Mouse (Mus musculus) cerebellum, postnatal 14 days (tissue): ENCODE data around the gene Slc25a29.
"Not testable (repeated sequence)": the region's sequence is repeated elsewhere in the genome, so short reads cannot be mapped to it uniquely, and the experiment has no call there.

ENCODE experiments used
- DNase-seq, 2 experiments: peaks; one replicate each; pipeline ENCODE4 v3.0.0; 2021; ENCODE audit warnings: mixed read lengths in 2 of 2

Gene Slc25a29

DNA sequence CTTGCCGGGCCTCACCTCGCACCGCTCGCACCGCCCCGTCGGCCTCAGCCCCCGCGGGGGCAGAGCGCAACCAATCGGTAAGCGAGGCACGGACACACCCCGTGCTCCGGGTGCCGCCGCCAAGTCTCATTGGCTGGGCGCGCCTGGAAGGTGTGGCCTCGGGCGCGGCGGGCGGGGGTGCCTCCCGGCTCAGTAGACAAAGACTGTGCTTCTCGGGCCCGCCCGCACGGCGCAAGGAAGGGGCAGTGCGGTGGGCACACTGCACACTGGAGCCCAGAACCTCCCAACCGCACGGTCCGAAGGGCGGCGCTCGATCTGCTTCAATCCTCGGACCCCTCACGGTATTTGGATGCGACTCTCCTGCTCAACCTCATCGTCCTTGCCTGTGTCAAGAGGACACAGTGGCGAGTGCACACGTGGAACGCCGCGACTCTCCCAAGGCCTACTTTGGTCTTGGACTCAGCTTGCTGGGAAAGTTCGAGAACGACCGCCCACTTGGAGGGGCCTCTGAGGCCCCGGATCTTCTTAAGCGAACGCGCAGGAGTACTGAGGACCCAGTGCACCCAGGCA, at the start of gene Slc25a29, which contains the start of gene Slc25a47:
TSS of gene Slc25a29 (minus strand) at position 44 of the 570 bp plus-strand sequence.
TSS of gene Slc25a47 (plus strand) at position 207 of the 570 bp plus-strand sequence.
- DNase-seq, result peak; percentile 98

DNA sequence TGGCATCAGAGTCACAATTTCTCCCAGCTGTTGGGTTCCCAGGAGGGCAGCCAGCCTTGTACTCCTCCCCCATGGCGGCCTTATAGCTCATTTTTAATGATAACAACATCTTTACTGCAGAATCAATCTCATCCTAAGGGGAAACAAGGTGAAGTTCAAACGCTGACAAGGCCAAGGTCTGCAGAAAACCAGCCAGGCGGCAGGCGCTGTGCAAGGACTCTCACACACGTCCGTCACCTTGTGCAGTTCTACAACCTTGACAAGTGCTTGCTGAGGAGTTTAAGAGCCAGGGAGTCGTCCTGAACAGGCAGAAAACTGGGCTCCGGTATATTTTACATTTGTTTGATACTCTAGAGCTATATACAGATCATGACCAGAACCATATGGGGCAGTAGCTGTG, 47.1 kb upstream of the Slc25a29 start:
- no peak for DNase-seq

DNA sequence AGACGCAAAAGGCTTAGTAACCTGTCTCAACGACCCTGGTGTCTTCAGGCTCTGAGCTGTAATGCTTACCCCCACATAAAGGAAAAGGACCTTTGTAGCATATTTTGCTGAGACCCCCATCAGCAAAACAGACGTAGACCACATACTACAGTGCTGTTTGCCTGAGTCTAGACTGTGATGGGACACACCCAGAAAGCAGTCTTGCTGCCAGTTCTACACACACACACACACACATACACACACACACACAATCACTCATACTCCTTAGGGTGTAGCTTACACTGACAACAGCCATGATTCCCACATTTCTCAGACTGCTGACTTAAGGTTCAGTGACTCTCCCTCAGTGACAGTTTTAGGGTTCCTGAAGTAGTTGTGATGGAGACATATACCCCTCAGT, 45.5 kb upstream of the Slc25a29 start:
- DNase-seq, result no peak

DNA sequence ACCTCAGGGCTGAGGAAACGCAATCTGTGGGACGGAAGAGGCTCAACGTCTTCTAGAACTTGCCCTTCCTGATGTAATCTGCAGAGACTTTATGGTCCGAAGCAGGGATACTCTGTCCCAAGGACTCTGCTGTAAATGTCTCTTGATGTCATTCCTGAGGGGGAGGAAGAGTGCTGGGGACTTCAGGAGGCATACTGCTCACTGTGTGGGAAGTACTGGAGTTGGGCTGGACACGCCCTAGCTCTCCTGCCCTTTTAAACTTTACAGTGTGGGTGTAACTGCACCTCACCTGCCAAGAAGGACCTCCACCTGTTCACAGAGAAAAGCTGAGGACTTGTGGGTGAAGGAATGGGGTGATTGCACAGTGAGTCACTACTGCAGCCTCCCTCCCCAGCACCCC, 44.9 kb upstream of the Slc25a29 start:
- no peak for DNase-seq

DNA sequence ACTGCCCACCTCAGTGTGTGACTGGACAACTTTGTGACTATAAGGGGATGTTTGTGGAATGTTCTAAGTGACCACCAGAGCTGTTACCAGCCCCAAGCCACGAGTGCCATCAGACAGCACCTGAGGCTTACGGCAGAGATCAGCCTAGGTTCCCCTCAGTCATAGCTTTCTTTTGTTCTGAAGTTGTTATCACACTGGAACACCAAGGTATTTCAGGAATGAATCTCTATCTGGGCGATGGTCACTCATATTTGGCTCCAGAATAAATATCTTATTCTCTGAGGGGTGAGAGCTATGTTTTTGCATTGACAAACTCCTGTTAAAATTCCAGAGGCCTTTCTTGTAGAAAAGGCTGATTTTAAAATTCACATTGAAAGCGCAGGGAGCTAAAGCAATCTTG, 43.5 kb upstream of the Slc25a29 start:
- DNase-seq, result no peak

DNA sequence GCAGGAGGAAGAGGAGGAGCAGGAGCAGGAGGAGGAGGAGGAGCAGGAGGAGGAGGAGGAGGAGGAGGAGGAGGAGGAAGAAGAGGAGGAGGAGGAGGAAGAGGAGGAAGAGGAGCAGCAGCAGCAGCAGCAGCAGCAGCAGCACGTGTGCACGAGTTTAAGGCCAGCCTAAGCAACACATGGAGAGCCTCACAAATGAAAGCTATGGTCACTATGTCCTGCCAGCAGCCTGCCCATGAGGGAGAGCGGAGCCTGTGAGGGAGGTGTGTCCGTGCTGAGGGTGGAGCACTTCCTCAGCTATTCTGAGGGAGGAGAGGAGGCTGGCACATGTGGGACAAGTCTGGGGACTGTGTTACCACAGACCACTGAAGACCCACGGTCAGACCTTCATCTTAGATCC, 37.4 kb upstream of the Slc25a29 start:
- DNase-seq, result no peak

DNA sequence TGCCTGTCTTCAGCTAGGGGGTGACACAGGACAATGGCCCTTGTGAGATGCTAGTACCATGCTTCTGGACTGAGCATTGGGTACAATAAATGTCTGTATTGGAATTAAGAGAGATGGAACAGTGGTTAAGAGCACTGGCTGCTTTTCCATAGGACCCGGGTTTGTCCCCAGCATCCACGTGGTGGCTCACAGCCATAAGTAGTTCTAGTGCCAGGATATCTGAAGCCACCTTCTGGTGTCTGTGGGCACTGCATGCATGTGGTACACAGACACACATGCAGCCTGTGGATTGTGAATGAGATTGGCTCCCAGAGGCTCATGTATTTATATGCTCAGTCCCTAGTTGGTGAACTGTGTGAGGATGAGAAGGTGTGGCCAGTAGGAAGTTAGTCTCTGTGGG, 33.9 kb upstream of the Slc25a29 start:
- peak; percentile 25 to 59 for DNase-seq

DNA sequence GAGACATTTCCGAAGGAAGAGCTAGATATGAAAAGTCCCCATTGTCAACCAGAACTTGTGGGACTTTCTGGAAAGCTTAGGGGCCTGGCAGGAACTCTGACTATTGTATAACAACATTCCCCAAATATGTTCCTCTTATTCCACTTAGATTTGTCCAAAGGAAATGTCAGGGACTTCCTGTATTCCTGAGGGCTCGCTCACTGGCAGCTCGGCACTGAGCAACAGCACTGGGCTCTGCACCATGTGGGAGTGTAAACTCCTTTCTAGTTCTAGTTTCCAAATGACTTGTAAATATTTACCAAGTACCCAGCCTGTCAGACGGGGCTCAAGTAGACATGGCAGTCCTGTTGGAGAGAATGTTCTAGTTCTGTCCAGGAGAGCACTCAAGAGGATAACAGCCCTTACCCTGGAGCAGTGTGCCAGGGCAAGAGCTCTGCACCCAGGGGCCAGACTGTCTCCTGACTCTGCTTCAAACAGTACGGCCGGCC, 29.4 kb upstream of the Slc25a29 start:
- no peak for DNase-seq

DNA sequence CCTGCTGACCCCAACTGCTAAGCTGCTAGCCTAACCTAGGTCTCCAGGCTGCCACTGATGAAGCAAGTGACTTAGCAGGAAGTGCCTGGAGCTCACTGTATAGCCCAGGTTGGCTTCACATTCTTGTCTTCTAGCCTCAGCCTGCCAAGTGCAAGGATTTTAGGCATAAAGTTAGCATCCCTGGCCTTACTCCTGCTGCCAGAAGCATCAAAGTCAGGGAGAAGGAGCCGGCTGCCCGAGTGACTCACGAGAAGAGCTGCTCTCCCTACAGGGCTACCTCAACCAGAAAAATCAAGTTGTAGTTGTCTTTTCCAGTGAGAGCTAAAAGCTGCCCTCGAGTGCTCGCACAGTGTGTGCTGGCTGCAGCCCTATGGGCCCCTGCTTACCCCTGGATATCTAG, 22.8 kb upstream of the Slc25a29 start:
- no peak for DNase-seq

DNA sequence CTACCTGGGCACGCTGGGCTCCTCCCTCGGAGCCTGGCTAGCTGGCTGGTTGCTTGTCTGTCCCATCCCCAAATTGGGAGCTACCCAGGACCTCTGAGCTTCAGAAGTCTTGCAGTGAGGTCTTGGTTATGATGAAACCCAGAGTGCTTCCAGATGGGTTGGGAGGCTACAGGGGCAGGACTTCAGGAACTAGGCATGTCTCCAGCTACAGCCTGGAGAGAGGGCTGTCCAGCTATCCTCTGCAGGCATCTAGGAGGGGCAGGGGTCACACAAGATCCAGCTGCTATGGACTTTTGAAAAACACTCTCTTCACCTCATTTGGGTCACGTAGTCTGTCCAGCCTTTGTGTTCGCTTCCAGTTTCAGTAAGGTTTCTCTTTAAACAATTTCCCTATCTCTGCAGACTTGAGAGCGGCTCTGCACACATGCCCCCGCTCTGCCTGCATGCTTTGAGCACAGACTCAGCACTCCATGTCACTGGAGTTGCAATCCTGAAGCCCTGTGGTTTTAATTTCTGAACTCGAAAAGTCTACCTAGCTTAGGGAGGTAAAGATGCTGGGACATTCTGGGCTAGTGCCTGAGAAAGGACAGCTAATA, 22.0 kb upstream of the Slc25a29 start:
- no peak for DNase-seq

DNA sequence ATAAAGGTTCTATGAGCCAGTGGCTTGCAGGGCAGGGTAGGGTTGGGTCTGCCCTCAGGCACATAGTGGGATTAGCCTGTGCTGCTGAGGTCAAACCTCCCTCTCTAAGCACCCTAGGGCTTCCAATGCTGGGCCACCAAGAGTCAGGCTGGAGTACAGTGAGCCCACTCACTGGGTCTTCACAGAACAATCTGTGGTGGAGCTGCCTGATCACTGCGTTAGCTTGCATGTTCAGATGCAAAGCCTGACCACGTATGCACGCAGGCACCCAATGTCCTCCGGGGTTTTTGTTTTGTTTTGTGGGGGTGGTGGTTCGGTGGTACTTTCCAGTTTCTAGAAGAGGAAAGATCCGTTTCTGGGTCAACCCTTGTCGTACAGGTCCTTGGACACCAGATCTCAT, 21.4 kb upstream of the Slc25a29 start:
- DNase-seq, result no peak

DNA sequence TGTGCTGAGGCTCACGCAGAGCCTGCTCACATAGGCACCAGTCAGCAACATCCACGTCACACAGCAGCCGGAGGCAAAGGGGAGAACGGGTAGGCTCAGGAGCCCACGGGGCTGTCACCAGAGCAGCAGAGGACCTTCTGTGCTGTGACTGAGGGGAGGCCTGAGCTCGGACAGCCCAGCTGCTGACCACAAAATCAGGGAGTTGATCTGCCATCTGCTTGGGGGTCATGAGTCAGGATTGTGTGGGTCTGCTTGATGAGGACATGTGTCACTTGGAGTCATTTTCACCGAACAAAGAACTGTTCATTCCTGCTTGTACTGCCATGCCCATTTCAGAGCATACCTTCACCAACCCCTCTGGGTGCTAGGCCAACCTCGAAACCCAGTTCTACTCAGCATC, 20.5 kb upstream of the Slc25a29 start:
- DNase-seq, result no peak

DNA sequence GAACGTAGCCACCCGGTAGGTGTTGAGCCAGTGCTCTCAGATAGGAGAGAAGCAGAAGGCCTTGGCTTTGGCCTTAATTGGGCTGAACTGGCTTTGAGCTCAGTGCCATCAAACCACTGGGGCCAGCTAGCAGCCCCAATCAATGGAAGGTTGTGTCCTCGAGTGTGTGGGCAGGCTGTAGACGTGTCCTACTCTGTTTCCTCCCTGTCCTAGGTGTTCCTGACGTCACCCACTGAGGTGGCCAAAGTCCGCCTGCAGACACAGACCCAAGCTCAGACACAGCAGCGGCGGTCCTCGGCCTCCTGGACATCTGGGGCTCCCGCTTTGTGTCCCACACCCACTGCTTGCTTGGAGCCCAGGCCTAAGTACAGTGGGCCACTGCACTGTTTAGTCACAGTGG, 19.4 kb upstream of the Slc25a29 start:
- no peak for DNase-seq

DNA sequence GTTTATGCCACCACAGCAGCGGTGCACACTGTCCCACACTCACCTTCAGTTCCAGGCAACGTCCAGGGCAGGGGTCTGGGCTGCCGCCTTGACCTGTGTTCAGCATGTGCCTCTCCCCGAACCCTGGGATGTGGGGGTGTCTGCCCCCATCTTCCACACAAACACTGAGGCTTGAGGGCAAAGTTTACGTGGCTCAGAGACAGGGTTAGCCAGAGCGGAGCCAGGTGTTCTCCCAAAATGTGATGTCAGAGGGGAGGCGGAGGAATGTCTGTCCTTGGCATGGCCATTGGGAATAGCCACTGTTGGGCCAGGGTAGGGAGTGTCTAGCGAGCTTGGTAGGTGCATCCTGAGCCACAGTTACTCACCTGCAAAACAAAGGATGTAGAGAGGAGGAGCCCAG, 17.1 kb upstream of the Slc25a29 start:
- DNase-seq, result no peak

DNA sequence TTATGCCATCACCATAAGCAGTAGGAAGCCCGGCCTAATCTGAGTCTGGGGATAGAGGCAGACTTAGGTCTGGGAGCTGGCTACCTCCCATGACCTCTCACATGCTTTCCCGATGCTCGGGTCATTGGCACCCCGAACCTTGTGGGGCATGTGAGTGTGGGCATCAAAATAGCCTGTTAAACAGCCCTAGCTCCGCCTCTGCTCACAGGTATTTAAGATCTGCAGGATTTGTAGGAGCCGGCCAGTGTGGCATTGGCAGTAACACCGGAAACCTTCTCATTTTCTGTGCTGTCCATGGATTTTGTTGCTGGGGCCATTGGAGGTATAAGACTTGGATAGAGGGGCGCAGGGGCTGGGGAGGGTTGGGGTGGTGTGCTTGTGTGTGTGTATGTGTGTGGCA, 15.2 kb upstream of the Slc25a29 start:
- no peak for DNase-seq

DNA sequence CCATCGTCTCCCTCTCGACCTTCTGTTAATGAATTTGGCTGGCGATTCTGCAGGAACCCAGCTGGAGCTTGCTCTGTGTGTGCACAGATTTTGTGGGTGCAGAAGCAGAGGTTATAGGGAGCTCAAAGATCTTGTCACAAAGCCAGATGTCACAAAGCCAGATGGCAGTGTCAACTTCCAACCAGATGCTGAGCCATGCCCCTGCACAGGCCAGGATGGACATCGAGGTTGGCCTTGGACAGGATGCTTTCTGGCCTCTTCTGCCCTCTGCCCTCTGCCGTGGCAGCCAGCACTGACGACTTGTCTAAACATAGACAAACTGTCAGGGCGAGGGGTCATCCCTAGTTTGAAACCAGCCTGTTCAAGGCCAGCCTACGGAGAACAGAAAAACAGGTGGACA, 14.4 kb upstream of the Slc25a29 start:
- DNase-seq, result no peak

DNA sequence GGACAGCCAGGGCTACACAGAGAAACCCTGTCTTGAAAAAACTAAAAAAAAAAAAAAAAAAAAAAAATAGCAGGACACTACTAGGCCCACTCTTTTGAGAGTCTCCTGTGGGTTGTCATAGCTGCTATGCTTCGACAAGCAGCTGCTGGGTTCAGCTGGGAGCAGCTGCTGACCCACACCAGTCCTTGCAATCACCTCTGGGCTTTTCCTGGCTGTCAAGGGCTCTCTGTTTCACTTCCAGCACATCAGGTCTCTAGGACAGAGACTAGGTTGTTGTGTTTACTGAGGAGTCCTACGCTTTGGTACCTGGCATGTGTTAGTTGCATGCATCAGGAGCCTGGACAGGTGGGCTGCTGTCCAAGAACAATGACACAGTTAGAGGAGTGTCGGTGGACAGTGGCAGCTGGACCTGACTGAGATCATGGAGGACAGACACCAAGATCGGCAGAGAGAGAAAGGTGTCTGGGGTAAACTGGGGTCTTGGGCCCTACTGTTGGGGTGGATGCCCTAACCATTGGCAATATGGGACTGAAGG, 13.9 kb upstream of the Slc25a29 start:
- no peak for DNase-seq

DNA sequence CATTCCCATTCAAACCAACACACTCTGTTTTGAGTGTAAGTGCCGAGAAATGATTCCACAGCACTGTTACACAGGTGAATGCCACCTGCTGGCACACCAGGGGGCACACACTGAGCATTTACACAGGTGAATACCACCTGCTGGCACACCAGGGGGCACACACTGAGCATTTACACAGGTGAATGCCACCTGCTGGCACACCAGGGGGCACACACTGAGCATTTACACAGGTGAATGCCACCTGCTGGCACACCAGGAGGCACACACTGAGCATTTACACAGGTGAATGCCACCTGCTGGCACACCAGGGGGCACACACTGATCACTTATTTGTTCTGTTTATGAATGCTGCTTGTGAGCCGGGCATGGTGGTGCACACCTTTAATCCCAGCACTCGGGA, 12.3 kb upstream of the Slc25a29 start:
- DNase-seq, result not testable (repeated sequence)

DNA sequence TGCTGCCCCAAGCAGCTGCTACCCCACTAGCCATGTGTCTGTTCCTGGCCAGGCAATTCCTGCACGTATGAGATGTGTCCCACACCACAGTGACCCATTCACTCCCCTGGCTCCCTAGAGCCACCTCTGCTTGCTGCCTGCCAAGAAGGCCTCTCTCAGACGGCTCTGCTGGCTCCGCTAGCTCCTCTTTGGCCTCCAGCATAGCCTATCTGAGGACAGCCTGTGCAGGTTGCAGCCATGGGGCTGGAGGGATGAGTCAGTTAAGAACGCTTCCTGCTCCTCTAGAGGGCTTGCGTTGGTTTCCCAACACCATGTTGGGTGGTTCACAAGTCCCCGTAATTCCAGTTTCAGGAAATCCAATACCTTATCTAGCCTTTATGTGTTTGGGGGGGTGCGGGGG, 7.0 kb upstream of the Slc25a29 start:
- DNase-seq, result no peak

DNA sequence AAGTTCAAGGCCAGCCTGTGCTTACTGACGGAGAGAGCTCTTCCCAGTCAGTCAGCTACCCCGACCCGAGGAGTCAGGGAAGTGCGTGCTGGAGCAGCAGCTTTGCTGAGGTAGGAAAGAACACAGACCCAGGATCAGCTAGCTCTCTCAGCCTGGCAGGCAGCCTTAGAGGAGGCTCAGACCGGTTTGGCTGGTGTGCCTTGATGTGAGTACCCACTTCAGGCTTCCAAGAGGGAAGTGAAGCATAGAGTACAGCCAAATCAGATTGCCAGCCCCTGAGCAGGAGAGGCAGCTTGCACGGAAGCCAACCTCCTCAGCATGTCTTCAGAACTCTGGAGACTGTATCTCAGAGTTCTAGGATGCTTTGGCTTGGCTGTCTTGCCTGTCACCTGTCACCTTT, 5.5 kb upstream of the Slc25a29 start:
- peak; percentile 65 to 66 for DNase-seq

DNA sequence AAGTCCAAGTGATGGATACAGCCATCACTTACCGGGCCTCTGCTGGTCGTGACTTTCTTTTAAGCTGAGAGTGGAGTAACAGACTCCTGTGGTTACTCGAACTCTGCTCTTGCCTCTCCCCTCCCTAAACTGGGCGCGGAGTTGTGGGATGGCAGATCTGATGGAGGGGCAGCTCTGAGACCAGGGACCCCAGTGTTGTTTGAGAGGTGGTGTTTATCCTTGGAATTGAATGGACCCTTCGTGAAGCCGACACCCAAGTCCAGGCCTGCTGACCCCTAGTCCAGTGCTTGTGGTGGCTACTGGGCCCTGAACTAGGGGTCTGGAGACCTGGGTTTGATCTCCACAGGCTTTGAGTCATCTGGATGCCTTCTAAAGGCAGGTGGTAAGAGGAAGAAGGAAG, 1.0 kb upstream of the Slc25a29 start:
- no peak for DNase-seq

DNA sequence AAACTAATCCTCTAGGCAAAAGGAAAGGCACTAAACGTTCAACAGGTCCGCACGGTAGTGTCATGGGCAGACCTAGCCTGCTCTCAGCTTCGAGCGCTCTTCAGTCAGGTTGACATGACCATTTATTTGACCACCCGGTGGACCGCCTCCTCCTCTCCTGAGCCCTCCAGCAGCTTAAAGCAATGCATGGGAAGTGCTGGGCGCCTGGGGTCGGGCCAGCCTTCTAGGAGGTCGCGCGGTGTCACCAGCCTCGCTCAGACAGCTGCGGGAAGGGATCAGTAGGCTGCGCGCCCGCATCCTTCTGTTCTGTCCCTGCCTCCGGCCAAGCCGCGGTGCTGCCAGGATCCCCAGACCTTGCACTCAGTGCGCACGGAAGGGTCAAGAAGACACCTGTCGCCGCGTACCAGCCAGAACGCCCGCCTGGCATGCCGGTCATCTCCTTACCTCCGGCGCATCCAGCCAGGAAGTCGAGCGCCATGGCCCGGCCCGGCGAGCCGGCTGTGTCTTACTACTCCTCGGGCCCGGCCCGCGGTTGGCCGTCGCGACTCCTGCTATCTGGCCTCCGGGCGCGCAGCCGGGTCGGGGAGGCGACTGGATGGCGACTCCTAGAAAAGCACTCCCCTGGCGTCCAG, 359 bp downstream of the Slc25a29 start:
- peak in 1 of 2 experiments; percentile 80 for DNase-seq

DNA sequence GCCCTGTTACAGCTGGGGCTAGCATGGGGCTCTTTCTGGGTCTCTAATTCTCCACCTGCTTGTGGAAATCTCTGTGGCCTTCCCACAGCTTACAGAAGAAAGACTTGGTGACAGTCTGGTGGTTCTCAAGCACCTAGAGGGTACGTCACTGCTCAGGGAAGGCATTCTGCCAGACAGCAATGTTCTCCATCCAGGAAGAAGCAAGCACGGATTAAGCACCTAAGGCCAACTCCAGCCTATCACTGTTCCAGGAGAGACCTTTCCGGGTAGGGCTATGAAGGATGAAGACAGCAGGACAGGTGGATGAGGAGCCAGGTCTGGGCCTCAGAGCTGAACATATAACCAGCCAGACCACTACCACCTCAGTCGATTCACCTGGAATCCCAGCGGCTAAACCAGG, 897 bp downstream of the Slc25a29 start:
- peak in 1 of 2 experiments; percentile 51 for DNase-seq

DNA sequence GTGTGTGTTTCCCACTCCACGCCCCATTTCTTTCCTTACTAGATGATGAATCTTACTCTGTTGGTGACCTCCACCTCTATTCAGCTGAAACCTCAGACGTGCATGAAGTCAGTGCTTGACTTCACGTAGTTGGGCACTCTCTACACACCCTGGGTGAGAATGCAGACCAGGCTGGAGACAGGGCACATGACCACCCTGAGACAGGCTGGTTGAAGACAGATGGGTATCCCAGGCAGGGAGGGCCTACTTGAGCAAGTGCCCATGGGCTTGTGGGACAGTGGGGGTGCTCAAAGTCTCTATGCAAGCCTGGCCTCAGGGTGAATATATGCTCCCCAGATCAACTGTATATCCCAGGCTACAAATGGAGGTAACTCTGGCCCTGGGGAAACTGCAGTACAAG, 1.3 kb downstream of the Slc25a29 start:
- no peak for DNase-seq
